Mouse (Mus musculus) natural killer cell, adult 2 months (primary cell): ENCODE results near the gene Hcfc2.

Experiments used
- DNase-seq, 2 experiments: peaks; one replicate each; pipeline ENCODE4 v3.0.0; 2022; ENCODE audit warnings: low spot score in 2 of 2

The Hcfc2 gene

DNA sequence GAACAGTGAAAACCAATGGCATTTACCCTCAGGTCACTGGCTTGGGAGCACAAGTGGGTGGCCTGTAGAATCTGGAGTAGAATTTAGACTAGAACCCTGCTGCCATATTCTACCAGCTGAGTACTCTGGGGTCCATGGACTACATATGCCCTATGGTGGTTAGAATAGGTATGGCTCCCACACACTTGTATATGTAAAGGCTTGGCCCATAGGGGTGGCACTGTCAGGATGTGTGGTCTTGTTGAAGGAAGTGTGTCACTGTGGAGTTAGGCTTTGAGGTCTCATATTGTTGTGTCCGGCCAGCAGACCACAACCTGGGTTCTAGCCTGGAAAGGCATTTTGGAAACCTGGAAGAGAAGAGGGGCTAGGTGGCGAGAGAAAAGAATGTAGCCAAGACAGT lies 74.8 kb downstream of the Hcfc2 start:
- no peak for DNase-seq

DNA sequence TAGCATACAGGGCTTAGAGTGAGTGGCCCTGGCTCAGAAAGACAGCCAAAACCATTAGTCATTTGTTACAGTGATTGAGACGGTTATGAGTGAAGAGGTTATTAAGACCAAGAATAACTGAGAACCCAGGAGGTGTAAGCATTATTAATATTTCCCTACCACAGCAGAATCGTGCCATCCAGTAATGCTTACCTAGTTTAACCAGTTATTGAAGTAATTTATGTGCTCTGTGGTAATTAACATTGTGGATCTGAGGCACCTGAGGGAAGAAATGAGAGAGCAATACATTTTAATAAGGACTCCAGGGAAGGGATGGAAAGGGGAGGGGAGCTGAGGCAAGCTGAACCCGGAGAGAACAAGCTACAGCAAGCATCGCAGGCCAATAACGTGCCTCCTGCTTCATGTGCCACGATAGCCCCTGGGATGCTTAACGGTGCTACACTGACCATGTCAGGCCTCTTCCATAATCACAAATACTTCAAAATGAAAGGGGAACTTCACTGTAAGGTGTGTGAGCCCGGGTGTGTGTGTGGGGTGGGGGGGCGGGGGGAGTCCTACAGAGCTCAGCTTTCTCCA lies 75.7 kb downstream of the Hcfc2 start:
- no peak for DNase-seq

DNA sequence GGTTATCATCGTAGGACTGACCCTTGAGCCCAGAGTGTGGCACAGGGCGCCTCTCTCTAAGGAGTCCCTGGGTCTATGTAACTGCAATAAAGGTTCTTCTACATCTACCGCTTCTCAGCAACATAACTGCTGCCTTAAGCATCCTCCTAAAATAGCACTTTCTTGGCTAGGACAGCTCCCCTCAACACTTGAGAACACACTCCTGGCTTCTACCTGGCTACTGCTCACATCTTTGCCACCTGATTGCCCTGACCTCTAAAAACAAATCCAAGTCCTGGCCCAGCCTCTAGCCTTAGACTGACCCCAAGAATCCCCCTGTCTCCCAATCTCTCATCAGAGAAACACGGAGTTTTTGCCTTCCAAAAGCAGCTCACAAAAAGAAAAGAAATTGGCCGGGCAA lies 78.9 kb downstream of the Hcfc2 start:
- DNase-seq: no peak

DNA sequence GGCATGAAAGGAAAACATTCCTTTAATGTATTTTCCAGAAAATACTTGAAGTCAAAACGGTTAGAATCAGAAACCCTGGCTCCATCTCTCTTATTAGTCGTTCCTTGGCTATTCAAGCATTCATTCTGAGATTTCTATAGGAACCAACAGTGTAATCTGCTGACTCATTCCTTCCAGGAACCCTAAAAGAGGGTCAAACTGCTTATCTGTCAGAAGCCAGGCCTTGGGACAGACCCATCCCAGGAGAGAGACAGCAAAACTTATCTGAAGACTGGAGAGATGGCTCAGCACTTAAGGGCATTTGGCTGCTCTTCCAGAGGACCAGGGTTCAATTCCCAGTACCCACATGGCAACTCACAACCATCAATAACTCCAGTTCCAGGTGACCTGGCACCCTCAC lies 81.1 kb downstream of the Hcfc2 start:
- no peak for DNase-seq

DNA sequence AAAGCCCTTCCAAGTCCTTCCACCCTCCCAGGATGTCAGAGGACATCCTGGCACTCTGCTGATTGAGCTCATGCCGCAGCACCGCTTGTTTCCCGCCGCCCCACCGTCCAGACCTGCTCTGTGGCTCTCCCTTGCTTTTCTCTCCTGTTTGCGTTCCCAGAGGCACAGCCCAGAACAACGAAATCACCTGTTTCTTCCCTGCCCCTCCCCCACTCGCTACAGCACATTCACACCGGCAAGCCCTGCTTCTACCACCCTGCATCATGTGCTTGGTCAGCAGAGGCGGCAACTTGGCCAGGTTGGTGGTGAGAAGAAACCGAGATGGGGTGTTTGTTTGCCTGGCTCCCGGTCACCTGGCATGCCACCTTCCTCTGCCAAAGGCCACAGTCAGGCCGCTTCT lies 81.9 kb downstream of the Hcfc2 start:
- no peak for DNase-seq

DNA sequence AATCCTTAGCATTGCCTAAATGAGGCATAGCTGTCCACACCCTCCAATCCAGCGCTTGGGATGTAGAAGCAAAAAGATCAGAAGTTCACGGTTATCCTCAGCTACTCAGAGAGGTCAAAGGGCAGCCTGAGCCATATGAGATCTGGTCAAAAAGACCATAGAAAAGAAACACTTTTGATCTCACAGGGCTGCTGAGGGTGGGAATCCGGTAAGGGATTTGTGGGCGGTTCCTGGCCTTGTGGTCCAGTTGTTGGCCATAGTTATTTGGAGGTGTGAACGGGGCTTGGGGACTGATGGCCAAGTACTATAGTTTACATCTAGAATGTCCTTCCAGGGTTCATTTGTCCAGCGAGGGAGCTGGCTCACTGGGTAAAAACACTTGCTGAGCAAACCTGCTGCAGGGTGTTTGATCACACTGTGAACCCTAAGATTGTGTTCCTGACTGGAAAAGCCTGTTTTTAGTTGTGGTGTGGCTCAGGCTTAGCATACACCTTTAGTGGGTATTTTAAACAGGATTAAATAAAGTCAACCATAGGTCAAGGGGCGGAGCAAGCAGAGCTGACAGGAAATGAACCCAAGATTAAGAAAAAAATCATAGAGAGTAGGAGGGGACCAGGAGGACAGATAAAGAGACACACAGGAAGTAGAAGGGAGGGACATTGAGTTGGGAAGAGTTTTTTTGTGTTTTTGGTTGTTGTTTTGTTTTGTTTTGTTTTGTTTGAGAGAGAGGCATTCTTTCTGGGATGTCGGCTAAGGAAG lies 83.0 kb downstream of the Hcfc2 start:
- no peak for DNase-seq

DNA sequence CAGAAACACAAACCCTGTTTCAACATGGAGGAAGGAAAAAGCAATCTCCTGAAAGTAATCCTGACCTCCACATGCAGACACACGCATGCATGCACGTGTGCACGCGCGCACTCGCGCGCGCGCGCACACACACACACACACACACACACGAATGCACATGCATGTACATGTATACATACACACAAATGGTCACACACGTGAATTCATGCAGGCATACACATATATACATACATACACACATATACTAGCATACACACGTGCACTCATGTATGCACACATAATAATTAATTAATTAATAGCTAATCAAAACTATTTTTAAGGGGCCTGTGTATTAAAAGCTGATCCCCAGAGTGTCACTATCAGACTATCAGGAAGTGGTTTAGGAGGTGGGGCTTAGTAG lies 83.9 kb downstream of the Hcfc2 start:
- no peak for DNase-seq

DNA sequence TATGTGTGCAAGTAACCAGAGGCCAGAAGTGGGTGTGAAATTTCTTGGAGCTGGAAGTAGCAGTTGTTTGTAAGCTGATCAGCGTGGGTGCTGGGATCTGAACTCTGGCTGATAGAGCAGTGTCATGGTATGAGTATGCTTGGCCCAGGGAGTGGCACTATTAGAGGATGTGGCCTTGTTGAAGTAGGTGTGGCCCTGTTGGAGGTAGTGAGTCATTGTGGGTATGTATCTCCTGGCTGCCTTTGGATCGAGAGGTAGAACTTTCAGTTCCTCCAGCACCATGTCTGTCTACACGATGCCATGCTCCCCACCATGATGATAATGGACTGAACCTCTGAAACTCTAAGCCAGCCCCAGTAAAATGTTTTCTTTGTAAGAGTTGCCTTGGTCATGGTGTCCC lies 84.4 kb downstream of the Hcfc2 start:
- peak; percentile 53 to 60 for DNase-seq

DNA sequence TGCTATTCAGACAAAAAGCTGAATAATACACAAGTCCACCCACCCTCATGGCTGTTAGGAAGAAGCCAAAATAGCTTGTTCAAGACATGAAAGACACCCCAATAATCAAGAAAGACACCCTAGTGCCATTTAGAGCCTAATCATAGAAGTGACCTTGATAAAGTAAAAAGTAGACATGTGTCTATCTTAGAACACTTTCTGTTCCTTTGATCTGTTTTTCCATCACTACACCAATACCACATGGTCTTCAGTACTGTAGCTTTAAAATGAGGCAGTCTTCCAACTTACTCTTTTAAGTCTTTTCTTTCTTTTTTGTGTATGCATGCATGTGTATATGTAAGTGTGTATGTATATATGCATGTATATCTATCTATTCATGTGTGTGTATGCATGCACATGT lies 84.9 kb downstream of the Hcfc2 start:
- no peak for DNase-seq

DNA sequence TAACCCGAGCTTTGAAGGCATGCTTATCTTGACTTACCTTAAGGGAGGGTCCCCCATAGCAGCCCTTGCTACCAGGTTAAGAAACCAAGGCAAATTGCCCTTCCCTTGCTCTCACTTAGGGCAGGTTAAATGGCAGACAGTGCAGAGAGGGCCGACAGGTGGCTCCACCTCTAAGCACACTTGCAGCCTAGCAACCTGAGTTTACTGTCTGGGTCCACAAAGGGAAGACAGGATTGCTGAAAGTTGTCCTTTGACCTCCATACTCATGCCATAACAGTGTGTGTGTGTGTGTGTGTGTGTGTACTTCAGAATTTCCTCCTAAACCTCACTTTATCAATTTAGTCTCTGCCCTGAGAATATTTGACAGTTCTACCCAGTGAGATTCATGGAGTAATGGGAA lies 86.5 kb downstream of the Hcfc2 start:
- DNase-seq: no peak

DNA sequence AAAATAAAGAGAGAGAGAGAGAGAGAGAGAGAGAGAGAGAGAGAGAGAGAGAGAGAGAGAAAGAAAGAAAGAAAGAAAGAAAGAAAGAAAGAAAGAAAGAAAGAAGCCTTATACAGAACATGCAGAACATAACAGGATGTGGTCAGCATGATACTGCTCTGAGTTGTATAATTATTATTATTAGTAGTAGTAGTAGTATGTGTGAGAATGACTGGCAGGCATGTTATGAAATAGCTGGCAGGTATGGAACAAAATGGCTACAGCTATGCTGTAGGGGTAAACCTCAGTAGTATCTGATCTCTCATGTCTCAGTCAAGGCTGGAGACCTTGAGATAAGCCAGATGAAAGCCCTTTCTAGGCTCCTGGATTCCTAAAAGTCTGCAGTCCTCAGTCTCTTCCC lies 93.2 kb downstream of the Hcfc2 start:
- DNase-seq: no peak

DNA sequence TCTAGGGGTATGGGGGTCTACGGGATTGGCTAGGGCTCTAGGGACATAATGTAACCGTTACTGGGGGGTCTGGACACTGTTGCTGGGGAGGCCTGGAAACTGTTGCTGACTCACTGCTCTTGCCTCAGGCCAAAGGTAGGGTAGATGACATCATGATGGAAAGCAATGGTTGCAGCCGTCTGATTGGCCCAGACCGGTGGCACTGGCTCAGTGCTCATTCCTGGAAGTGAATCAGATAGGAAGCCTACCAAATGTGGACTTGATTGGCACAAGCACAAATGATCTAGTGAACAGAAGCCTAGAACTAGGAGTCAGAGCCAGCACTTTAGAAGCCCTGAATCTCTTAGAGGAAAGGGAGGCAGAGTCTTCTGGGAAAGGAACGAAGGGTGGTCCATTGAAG lies 94.5 kb downstream of the Hcfc2 start:
- no peak for DNase-seq

DNA sequence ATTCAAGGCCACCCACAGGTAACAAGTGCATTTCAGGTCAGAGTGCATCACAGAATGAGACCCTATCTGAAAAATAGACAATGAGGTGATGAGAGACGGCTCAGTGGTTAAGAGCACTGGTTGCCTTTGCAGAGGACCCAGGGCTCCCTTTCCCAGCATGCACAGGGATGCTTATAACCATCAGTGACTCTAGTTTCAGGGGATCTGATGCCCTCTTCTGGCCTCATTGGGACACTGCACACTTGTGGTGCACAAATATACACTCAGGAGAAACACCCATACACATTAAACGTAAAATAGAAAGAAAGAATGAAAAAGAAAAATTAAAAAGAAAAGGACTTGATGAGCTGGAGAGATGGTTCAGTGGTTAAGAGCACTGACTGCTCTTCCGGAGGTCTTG lies 95.8 kb downstream of the Hcfc2 start:
- DNase-seq: no peak
